Mouse (Mus musculus) brown adipose tissue, adult 24 weeks (tissue): ENCODE measurements at regions not wholly inside any gene's neighbourhood (a gene's known extent, or its start where the extent isn't known, plus 50 kb on each side); places are given as distances from the start of the nearest gene placed in this dataset.

Source experiments
- H3K27ac ChIP-seq: fragments of 200-500 bp; replicated peaks from 2 replicates; pipeline ENCODE4 v1.5.1; 2012; ENCODE audit warnings: low read depth, mild to moderate bottlenecking, low read length
- H3K4me1 ChIP-seq: fragments of 200-500 bp; 2 replicates; pipeline ENCODE4 v1.6.1; 2012; ENCODE audit warnings: low read length, mixed read lengths; ENCODE audit not compliant: control insufficient read depth, insufficient read depth, insufficient read length
- H3K4me3 ChIP-seq: fragments of 200-500 bp; 2 replicates; pipeline ENCODE4 v1.5.1; 2012; ENCODE audit warnings: low read depth, mild to moderate bottlenecking, low read length, moderate library complexity; ENCODE audit not compliant: insufficient read depth

- H3K27ac ChIP-seq, result no peak overlapping the region
- no peak overlapping the region for H3K4me3 ChIP-seq
- no peaks in the 10 kb centered on the region for H3K4me1 ChIP-seq
Measured at GRCm38 (mm10) chr14:86395951-86396361, 745.1 kb downstream of the Diaph3 start.

DNA sequence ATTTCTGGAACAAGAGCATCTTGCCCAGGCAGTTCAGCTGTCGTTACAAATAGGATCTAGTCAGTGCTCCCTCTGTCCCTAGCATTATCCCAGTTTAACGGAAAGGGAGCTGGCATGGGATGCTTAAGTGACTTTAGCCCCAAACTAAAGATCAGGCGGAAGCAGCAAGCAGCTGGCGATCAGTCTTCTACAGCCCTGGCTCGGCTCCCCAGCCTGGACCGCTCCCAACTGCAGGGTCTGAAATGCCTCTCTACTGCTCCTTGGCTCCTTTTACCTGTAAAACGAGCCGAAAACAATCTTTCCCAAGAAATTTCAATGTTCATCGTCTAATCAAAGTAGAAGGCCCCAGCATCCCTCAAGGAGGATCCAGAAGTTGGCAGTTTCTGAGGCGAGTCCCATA, 745.5 kb downstream of the Diaph3 start:
- H3K4me1 ChIP-seq, result no peaks in the 10 kb centered on the region
- no peak overlapping the region for H3K27ac ChIP-seq
- no peak overlapping the region for H3K4me3 ChIP-seq

DNA sequence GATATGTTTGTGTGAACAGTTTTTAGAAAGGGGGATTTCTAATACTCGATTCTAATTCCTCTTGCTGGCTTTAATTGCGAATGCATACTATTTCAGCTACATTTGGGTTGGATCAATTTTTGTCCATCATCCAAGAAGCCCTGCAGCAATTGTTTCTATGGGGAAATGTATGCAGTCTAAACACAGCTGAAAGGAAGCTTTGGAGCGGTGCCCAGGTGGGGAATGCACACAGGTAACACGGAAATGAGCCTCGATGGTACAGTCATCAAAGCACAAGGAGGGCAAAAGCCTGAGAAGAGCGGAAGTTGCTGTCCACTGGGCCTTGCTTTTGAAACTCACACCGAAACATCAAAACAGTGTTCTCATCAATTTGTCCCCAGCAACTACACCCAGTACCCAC, 746.0 kb downstream of the Diaph3 start:
- no peak overlapping the region for H3K4me3 ChIP-seq

GRCm38 (mm10) chr14:86385136-86385535, 755.9 kb downstream of the Diaph3 start:
- no peak overlapping the region for H3K27ac ChIP-seq
- no peaks in the 10 kb centered on the region for H3K4me1 ChIP-seq
- H3K4me3 ChIP-seq, result no peak overlapping the region

More for the DNA sequence above, 746.0 kb downstream of the Diaph3 start:
- Histone ChIP-seq H3K27ac (no peak overlapping the region), H3K4me1 (no peaks in the 10 kb centered on the region)

- no peak overlapping the region for H3K27ac ChIP-seq
- H3K4me3 ChIP-seq, result no peak overlapping the region
- no peaks in the 10 kb centered on the region for H3K4me1 ChIP-seq
Measured at GRCm38 (mm10) chr14:86365032-86365431, 776.0 kb downstream of the Diaph3 start.

GRCm38 (mm10) chr14:86360423-86361059, 780.5 kb downstream of the Diaph3 start:
- H3K4me1 ChIP-seq, result no peaks in the 10 kb centered on the region
- H3K27ac ChIP-seq, result no peak overlapping the region
- no peak overlapping the region for H3K4me3 ChIP-seq

DNA sequence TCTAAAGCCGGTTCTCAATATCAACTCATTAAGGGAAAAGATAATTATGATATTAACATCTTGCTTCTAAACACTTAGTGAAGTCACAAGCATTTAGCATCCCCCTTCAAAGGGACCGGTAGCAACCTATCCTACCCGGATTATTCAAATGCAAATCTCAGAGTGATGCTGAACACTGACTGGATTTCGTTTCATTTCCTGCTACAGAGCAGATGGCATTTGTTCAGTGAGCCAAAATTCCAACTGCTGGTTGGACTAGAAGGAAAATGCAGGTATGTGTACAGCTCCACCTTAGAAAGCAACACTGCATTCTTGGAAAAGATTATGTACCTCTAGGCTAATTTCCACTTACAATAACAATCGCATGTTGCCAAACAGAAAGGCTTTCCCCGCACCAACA, 782.5 kb downstream of the Diaph3 start:
- H3K27ac ChIP-seq, result no peak overlapping the region
- H3K4me3 ChIP-seq, result no peak overlapping the region
- H3K4me1 ChIP-seq, result no peaks in the 10 kb centered on the region

- no peak overlapping the region for H3K4me3 ChIP-seq
- no peaks in the 10 kb centered on the region for H3K4me1 ChIP-seq
- peak overlapping the region; percentile 17; the same call in 1 of the 2 replicates for H3K27ac ChIP-seq
Measured at GRCm38 (mm10) chr14:86350526-86350925, 790.5 kb downstream of the Diaph3 start.

DNA sequence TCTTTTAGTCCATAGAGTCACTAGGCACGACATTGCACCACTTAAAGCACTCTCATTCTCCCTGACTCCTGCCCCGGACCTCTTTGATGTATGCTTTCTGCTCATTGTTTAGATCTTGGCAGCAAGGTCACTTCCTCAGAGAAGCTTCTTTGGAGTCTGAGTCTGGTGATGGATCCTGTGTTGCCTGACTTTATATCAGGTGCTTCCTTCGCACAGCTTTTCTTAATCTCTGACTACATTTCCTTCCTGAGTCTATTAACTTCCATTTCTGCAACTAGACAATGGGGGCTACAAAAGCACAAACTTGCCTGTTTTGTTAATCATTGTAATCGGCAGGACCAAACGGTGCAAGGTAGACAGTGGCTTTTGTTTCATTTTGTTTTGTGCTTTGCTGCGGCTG, 802.0 kb downstream of the Diaph3 start:
- H3K4me1 ChIP-seq, result peaks cover 2% of the 10 kb centered on the region; the same call in 1 of the 2 replicates
- peak overlapping the region; percentile 61; the same call in 1 of the 2 replicates for H3K27ac ChIP-seq
- H3K4me3 ChIP-seq, result no peak overlapping the region

- H3K4me1 ChIP-seq, result peaks cover 2% of the 10 kb centered on the region; the same call in 1 of the 2 replicates
- H3K4me3 ChIP-seq, result no peak overlapping the region
- no peak overlapping the region for H3K27ac ChIP-seq
Measured at GRCm38 (mm10) chr14:86337052-86337451, 804.0 kb downstream of the Diaph3 start.

- H3K4me1 ChIP-seq, result no peaks in the 10 kb centered on the region
- H3K27ac ChIP-seq, result no peak overlapping the region; the same call in 1 of the 2 replicates
- H3K4me3 ChIP-seq, result no peak overlapping the region
Measured at GRCm38 (mm10) chr14:86335284-86335683, 805.8 kb downstream of the Diaph3 start.

GRCm38 (mm10) chr14:86329176-86329575, 811.9 kb downstream of the Diaph3 start:
- 0 out of 2 replicates have a peak, but pooled peaks cover 2% of the 10 kb centered on the region for H3K4me1 ChIP-seq
- no peak overlapping the region for H3K27ac ChIP-seq
- no peak overlapping the region for H3K4me3 ChIP-seq

GRCm38 (mm10) chr14:86327646-86328045, 813.4 kb downstream of the Diaph3 start:
- no peak overlapping the region for H3K27ac ChIP-seq
- no peak overlapping the region for H3K4me3 ChIP-seq
- H3K4me1 ChIP-seq, result peaks cover 2% of the 10 kb centered on the region; the same call in 1 of the 2 replicates

GRCm38 (mm10) chr14:86322365-86322764, 818.7 kb downstream of the Diaph3 start:
- Histone ChIP-seq H3K27ac (peak overlapping the region; percentile 94), H3K4me1 (peaks cover 6% of the 10 kb centered on the region), H3K4me3 (no peak overlapping the region)

DNA sequence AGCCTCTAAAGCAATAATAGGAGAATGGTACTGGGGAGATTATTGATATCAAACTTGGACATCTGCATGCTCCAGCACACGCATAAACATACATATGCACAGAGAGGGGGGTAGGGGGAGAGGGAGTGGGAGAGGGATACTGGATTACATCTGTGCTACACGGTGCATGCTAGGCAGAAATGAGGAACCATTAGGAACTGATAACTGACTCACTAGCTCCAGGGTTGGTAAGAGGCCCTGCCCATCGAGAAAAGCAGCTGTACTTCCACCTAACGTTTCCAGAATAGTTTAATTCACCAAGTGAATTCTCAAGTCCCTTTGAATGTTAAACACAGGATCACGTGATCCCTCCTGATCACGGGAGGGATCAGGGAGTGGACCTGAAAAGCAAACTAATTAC, 825.1 kb downstream of the Diaph3 start:
- H3K4me3 ChIP-seq, result no peak overlapping the region

DNA sequence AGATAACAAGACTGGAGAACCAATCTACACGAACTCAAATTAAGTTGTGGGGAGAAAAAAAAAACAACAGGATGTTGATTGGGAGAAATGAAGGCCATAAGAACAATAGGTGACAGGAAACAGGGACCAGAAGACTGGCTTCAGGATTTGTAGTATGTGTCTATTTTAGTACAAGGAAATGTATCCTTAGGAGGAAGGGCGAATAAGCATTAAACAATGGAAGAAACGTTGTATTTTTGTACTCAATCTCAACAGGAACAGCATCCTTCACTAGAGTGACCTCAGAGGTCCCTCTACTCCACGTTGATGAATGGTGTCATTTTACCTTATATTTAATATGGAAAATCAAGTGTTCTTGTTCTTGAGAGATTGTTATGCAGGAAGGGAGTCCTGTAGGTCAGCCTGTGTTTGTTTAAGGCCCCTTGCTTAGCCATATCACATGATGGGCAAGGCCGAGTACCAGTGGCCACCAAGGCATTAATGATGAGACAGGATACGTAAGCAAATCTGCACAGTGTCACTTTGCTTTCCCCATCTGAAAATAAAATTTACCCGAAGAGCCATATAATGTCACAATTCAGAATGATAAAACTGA, 832.0 kb downstream of the Diaph3 start:
- peaks cover 4% of the 10 kb centered on the region; the same call in 1 of the 2 replicates for H3K4me1 ChIP-seq
- peak overlapping the region; percentile 86 for H3K27ac ChIP-seq
- H3K4me3 ChIP-seq, result no peak overlapping the region

More for the DNA sequence above, 825.1 kb downstream of the Diaph3 start:
- Histone ChIP-seq H3K4me1 (no peaks in the 10 kb centered on the region), H3K27ac (no peak overlapping the region)
